Mouse (Mus musculus) adrenal gland, adult 2 months (tissue): ENCODE data around the gene Dhx9. TPM values are rescaled to one million over a fixed set of nuclear protein-coding genes. Genes with fewer than 3 reads are reported as not detected.
A peak's percentile ranks its signal among the peaks of the same experiment; 100 is the strongest.
"Not testable (repeated sequence)": the region's sequence is repeated elsewhere in the genome, so short reads cannot be mapped to it uniquely, and the experiment has no call there.

Experiments
- DNase-seq: peaks from one replicate; pipeline ENCODE4 v3.0.0; 2021
- polyA plus RNA-seq: library from polyadenylated mRNA; depleted of rRNA; stranded (reverse); fragments of >200 nt; gene quantifications from 2 replicates; pipeline ENCODE4 v1.2.3, GENCODE M21; 2012
- total RNA-seq, 2 experiments: library from RNA; stranded (reverse); gene quantifications; 2 replicates each; pipeline ENCODE4 v1.2.3; 2021

Gene Dhx9
- total and polyA plus RNA-seq, 3 experiments: 2.2 to 113 (median 98.3) TPM

DNA sequence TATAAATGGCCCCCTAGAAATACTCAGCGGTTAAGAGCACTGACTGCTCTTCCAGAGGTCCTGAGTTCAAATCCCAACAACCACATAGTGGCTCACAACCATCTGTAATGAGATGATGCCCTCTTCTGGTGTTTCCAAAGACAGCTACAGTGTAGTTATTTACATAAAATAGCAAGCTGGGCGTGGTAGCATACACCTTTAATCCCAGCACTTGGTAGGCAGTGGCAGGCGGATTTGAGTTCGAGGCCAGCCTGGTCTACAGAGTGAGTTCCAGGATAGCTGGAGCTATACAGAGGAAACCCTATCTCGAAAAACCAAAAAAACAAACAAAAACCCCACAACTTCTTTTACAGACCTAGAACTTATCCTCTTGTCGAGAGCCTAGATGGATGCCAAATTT, 1.3 kb downstream of the Dhx9 start:
- not testable (repeated sequence) for DNase-seq

DNA sequence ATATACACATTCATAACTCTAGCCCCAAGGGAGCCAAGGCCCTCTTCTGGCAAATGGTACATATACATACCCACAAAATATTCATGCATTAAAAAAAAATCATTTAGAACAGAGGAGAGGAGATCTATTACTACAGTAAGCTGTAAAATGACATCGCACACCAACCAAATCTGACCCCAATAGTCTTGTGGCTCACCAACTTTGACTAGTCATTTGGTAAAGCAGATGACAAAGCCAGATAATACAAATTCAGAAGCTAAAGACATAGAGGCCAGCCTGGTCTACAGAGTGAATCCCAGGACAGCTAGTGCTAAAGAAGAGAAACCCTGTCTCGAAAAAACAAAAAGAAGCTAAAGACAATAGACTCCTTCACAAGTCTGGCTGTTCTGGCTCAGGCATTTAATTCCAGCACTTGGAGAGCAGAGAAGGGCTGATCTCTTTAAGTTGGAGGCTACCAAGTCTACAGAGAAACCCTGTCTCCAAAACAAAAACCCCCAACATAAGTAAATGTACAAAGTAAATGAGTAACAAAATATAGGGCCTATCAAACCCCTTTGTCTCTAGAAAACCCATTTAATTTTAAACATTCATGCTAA, 2.2 kb downstream of the Dhx9 start:
- no peak for DNase-seq

DNA sequence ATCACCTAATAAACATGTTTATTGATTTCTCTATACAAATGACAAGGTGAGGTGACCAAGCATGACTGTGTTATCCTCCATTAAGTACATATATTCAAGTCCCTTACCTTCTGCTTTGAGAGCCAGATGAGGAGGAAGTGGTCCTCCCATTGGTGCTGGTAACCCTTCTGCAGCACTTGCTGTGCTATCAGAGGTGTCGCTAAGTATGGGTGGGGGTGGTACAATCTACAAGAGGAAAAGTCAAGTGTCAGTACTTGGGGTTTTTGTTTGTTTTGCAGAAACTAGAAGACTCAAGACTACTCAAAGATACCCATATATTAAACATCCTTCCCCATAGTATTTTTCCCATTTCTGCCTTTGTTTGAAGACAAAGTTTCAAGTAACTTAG, 6.4 kb downstream of the Dhx9 start:
- no peak for DNase-seq

DNA sequence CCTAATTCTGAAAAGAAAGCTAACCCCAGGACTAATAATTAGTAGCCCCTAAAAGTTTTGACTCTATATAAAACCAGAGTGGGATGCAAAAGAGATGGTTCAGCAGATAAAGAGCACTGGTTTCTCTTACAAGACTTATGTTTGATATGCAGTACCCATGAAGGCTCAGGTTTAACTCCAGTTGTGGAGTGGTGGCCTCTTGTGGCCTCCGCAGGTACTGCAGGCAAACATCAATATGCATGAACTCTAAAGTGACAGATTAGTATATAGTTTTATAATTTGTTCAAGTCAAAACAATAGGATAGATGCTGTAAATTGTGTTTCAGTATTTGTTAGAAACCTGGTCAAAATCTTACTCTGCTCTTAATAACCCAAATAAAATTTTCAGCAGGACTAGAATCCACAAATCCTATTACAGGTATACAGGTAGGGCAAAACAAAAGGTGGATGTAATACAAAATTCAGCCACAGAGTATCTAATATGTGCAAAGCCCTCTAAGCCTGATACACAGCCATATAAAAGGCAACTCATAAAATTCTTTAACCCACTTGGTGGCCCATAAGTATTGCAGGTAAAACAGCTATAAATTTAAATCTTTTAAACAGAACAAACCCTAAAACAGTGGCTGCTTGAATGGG, 7.0 kb downstream of the Dhx9 start:
- peak; percentile 60 for DNase-seq

DNA sequence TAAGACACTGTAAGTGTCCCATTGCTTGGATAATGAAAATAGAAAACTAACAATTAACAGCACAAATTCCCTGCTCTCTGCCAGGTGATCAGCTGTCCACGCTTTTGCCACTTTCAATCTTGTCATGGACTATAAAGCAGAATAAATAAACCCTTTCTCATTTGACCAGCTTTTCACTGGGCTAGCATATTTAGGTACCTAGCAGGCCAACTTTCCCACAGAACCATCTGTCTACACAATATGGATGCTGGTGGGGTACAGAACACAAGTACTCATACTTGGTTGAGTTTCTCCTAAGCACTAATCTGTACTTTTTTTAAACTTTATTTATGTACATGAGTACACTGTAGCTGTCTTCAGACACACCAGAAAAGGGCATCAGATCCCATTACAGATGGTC, 8.2 kb downstream of the Dhx9 start:
- DNase-seq: no peak

DNA sequence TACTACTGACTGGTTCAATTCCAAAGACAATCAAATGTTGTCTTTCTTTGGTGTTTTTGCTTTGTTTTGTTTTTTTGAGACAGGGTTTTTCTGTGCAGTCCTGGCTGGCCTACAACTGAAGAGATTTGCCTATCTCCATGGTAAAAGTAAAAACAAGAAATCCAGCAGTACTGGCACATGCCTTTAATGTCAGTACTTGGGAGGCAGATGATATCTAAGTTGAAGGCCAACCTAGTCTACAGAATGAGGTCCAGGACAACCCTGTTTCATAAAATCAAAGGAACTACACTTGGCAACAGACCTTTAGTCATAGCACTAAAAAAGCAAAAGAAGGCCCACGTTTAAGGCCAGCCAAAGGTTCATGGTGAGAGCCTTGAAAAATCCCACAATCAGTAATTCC, 25.7 kb downstream of the Dhx9 start:
- DNase-seq: peak; percentile 53

DNA sequence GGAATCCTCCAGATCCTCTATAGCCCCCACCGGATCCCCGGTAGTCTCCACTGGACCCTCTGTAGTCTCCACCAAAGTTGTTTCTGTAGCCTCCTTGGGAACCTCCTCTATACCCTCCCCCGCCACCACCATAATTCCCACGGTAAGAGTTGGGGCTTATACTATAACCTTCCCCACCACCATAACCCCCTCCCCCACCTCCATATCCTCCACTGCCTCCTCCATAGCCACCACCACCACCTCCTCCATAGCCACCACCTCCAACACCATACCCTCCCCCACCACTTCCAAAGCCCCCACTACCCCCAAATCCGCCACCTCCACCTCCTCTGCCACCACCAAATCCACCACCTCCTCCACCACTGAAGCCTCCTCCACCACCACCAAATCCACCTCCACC, 31.3 kb downstream of the Dhx9 start:
- no peak for DNase-seq

DNA sequence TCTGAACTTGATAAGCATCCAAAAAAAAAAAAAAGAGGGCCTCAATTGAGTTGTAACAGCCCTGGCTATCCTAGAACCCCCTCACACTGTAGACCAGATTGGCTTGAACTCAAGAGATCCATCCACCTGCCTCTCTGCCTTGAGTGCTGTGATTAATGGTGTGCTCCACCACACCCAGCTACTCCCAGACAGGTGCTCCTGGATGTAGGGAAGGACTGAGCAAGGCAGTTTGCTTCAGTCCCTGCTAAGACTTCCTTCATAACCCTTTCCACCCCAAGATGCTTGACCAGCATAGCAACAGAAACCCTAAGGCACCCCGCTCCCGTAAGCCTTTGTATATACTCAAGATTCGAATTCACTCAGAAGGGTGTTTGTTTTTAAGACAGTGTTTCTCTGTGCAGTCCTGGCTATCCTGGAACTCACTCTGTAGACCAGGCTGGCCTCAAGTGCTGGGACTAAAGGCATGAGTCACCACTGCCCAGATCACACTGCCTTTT, 34.3 kb downstream of the Dhx9 start:
- no peak for DNase-seq

DNA sequence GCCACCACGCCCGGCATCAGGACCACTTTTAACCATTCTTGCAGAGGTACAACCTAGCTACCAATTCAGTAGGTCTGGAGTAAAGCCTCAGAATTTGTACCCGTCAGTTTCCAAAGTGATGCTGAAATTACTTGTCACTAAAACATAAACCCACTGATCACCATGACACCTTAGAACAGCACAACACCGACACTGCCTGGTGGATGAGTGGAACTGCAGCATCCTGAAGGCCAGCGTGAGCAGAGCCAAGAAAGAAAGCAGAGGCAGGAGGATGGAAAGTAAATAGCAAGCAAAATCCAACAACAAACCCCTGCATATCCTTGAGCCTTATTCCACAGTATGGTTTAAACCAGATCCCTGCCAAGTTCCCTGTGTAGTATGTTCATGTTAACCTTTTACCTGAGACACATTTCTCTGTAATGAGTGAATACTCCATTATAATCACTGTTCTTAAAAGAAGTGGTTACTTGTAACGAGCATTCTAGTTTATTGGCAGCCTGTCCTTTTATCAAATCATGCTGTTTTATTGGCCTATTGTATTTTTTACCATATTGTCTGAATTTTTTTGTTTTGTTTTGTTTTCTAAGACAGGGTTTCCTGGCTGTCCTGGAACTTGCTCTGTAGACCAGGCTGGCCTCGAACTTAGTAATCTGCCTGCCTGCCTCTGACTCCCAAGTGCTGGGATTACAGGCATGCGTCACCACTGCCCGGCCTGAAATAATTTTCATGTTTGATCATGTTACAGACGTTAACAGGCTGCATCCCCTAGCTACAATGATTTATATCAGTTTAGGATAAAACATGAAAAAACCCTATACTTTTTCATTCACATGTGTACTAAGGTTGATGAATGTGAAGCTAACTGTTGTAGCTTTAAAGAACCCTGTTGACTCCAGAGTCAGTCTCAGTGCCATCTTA, 36.0 kb downstream of the Dhx9 start:
- DNase-seq: peak; percentile 17

DNA sequence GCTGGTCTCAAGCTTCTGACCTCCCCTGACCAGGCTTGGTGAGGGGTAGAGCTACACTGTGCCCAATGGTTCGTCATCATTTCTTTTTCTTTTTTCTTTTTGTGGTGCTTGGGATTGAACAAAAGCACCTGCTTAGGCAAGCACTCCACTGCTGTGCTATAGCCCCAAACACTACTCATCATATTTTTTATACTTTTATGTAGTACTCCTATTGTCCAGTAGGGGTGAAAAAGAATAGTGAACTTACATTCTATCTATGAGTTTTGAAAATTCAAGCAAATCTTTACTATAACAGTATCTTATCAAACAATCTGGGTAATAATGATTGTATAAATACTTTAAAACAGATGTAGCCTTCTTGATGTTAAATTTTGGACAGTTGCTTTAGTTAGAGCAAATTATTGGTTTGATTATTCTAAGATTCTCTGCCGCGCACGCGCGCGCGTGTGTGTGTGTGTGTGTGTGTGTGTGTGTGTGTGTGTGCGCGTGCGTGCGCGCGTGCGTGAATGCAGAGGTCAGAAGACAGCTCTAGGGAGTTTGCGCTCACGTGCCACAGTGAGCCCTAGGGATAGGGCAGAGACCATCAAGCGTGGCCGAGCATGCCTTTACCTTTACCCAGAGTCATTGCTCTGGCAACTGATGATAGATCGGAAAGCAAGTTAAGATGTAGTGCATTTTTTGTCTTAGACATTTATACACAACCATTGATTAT, 41.2 kb downstream of the Dhx9 start:
- no peak for DNase-seq

DNA sequence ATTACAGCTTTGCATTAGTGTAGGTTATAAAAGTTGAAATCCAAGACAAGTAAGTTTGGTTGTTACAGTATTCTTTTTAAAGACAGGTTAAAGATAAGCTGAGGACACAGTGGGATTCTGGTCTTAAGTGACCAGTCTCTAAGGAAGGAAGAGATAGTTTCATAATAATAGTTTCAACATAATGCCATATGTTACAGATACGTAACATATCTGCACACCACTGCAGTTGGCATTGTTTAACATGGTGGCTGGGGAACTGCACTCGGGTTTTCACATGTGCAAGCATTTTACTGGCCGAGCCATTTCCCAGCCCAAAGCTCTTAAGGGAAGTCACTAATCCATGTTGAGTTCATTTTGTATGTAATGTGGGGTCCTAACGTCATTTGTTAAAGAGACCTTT, 43.8 kb downstream of the Dhx9 start:
- DNase-seq: no peak

DNA sequence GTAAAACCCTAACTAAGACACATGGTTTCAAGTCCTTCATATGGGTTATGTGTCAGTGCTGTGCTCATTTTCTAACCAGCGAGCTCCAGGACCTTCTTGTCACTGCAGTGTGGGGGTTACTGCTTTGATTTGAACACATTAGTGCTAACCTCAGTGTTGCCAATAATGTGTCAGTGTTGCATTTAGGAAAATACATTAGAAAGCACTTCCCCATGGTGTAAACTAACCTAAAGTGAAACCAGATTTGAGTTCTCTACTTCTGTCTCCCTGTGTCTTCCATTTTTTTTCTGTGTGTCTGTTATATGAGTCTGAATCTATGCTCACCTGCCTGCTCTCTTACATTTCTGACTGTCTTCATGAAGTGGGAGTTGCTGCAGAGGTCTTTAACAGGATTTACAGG, 44.4 kb downstream of the Dhx9 start:
- DNase-seq: no peak

DNA sequence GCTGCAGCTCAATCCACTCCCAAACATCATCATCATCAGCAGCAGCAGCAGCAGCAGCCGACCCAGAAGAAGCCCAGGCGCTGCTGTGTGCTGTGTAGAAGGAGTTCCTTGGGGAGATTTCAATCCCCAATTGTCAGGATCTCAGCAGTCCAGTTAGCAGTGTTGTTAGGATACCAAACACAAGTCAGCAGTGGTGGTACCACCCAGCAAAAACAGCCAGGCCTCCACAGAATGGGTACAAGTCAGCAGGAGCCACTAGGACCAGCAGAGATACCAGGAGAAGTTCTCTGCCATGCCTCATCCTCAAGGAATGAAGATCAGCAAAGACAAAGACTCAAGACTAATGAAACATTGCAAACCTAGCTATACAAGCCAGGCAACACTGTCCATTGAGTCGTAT, 45.8 kb downstream of the Dhx9 start:
- no peak for DNase-seq

DNA sequence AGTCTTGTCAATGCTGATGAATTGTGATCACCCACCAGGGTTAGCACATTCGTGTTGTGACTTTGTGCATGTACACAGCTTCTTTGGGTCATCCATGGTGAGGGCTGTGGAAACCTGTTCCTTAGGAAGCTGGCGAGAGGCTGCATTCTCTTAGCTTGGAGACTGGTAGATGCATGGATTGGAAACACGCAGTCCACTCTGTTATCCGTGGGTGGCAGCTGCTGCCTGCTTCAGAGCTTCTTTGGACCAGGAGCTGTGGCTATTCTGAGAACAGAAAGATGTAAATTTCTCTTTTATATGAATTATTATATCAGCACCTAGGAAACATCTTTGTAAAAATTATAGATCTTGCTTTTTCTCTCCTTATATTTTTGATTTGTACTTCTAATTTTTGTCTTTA, 46.7 kb downstream of the Dhx9 start:
- no peak for DNase-seq

DNA sequence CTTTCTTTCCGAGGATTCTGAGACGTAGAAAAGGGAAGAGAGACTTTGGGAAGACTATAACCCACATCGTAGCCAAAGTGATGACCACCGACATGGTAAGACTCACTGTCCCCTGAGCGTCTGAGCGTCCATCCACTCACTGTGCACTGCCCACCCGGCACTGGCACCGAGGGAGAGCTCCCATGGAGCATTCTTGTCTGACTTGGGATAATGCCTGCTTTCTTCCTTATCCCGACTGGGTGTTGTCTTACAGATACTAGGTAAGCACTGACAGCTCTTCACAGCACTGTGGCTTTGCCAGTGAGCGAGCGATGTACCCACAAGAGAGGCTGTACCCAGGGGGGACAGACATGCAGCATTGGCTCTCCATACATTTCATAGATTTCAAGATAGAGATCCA, 49.9 kb downstream of the Dhx9 start:
- no peak for DNase-seq

DNA sequence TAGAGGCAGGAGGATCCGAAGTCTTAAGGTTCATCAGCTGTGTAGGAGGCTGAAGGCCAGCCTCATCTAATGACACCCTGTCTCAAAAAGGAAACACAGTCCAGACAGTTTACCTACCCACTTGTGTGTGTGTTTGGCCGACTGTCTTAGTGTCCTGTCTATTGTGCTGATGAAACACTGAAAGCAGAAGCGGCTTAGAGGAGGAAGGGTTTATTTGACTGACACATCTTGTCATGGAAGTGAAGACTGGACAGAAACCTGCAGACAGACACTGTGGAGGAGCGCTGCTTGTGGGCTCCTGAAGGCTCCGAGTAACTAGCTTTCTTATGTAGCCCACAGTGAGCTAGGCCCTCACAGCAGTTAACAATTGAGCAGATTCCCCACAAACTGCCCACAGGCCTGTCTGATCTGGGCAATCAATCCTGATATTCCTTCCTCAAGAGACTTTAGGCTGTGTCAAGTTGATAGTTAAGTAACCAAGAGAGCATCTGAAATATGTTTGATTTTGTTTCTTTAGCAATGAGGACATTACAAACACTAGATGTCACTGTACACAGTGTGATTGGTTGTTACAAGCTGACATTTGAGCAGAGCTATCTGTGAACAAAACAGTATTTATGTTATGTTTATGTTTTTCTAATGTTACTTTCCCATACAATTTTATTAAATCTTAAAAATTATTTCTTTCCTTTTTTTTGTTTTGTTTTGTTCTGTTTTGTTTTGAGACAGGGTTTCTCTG, 53.4 kb downstream of the Dhx9 start:
- DNase-seq: no peak

DNA sequence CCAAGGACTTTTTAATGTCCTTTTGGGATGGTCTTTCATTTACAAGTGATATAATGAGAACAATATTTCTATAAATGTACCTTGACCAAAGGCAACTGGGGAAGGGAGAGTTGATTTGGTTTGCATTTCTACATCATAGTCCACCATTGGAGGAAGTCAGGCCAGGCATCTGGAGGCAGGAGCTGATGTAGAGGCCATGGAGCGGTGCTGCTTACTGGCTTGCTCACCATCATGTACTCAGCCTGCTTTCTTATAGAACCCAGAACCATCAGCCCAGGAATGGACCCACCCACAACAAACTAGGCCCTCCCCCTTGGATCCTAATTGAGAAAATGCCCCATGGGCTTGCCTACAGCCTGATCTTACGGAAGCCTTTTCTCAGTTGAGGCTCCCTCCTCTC, 55.1 kb downstream of the Dhx9 start:
- no peak for DNase-seq

DNA sequence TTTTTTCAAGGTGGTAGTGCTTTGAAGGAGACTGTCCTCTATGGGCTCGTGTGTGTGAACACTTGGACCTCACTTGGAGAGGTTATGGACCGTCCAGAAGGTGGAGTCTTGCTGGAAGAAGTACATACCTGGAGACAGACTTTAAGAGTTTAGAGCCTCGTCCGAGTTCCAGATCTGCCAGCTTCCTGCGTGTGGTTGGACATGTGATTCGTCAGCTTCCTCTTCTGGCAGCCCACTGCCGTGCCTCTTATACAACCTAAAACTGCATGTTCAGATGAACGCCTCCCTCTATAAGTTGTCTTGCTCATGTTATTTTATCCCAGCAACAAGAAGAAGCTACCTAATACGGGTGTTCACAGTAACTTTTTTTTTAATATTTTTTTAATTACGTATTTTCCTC, 55.8 kb downstream of the Dhx9 start:
- no peak for DNase-seq

DNA sequence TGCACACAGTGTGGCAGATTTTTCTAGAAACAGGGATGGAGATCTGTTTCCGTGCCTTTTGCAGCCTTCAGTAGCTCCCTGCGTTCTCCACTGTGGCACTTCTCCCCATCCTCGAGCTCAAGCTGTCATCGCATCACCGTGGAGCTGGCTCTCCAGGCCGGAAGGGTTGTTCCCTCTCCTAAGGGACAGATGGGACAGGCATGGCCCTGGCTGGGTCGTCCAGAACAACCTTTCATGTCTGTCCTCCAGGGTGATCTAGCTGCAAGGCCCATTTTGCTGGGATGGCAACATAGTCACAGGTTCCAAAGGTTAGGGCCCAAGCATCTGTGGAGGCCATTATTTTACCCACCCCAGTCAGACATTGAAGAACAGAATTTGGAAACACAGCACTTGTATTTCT, 56.3 kb downstream of the Dhx9 start:
- no peak for DNase-seq

DNA sequence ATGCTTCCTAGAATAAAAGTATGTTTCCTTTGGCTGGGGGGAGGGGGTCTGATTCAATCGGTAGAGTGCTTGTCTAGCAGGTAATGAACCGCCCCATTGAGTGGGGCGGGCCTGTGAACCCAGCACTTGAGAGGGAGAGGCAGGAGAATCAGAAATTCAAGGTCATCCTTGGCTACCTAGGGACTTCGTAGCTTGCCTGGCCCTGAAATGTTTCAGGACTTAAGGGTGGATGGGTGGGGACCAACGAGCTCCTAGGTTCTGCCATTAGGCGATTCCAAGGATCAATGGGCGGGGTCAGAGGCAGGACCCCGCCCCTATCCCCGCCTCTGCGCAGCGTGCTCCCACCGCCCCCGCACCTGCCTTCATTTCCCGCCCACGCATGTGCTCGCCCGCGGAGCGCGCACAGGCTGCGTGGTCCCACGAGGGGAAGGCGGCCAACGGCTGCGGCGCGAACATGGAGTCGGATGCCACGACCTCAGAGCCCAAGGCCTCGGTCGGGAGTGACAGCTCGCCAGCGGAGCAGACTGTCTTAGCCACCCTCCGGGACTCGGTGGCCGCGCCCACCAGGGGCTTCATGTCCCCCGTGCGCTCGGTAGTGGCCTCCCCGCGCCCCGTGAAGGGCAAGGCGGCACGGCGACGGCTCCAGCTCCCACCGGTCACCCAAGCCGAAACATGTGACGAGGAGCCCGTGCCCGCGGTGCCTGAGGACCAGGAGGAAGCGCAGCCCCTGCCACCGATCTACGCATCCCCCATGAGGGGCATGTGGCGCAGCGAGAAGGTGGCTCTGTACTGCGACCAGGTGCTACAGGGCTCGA, 62.5 kb downstream of the Dhx9 start, which contains the start of gene Shcbp1l:
Gene Shcbp1l, plus strand, starts transcription at position 393 of the 815 bp plus-strand sequence.
- DNase-seq: peak; percentile 74

DNA sequence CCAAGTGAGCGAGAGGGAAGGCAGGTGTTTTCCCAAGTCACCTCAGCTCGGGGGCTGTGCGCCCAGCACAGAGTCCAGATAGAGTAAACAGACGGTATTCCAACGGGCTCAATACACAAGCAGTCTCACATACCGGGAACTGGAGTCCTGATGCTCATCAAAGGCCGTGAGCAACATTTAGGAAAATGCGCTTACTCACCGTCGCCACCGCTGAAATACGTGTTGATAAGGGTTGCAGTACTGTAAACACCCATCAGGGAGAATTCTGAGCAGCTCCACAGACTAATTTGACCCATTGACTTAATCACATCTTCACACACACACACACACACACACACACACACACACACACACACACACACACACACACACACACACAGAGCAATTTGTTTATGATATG, 63.2 kb downstream of the Dhx9 start:
- no peak for DNase-seq
